Mouse (Mus musculus) intestine, postnatal 0 days (tissue): ENCODE measurements around the gene Esrra. TPM values are rescaled to one million over a fixed set of nuclear protein-coding genes. Genes with fewer than 3 reads are reported as not detected.

ENCODE experiments used
- ATAC-seq: fragments of 200-750 bp; cut with Nextera tagmentation; 2 replicates; pipeline ENCODE4 v1.8.0; 2017; ENCODE audit warnings: mild to moderate bottlenecking, moderate TSS enrichment, moderate library complexity
- H3K27ac ChIP-seq: fragments of 300-500 bp; sonication (generic); 2 replicates; pipeline ENCODE4 v1.5.1; 2014; ENCODE audit warnings: mild to moderate bottlenecking, low read depth, low read length, moderate library complexity
- H3K27me3 ChIP-seq: fragments of 300-500 bp; sonication (generic); replicated peaks from 2 replicates; pipeline ENCODE4 v1.6.1; 2014; ENCODE audit warnings: low read length, mixed read lengths; ENCODE audit not compliant: control insufficient read depth, insufficient read depth
- H3K36me3 ChIP-seq: fragments of 300-500 bp; sonication (generic); 2 replicates; pipeline ENCODE4 v1.6.1; 2014; ENCODE audit warnings: mild to moderate bottlenecking, moderate library complexity; ENCODE audit not compliant: control insufficient read depth, insufficient read depth
- H3K4me1 ChIP-seq: fragments of 300-500 bp; sonication (generic); replicated peaks from 2 replicates; pipeline ENCODE4 v1.6.1; 2014; ENCODE audit warnings: antibody characterized with exemption, low read length, mixed read lengths; ENCODE audit not compliant: control insufficient read depth, insufficient read depth
- H3K4me2 ChIP-seq: fragments of 300-500 bp; sonication (generic); replicated peaks from 2 replicates; pipeline ENCODE4 v1.6.1; 2014; ENCODE audit warnings: low read depth, mild to moderate bottlenecking, moderate library complexity
- H3K4me3 ChIP-seq: fragments of 300-500 bp; sonication (generic); 2 replicates; pipeline ENCODE4 v1.5.1; 2014; ENCODE audit warnings: low read depth, low read length
- H3K9ac ChIP-seq: fragments of 300-500 bp; sonication (generic); 2 replicates; pipeline ENCODE4 v1.6.1; 2014; ENCODE audit warnings: mild to moderate bottlenecking, low read depth, low read length
- H3K9me3 ChIP-seq: fragments of 300-500 bp; sonication (generic); 2 replicates; pipeline ENCODE4 v1.6.1; 2016; ENCODE audit warnings: mixed run types; ENCODE audit not compliant: control insufficient read depth
- CTCF ChIP-seq: sonication (generic); IDR thresholded peaks from 2 replicates; pipeline ENCODE4 v1.5.1; 2016; ENCODE audit warnings: low read depth, mild to moderate bottlenecking, control low read depth, antibody characterized with exemption, moderate library complexity
- WGBS: fragments of 180-500 bp; shearing (Covaris S2); extraction: QIAGEN DNeasy Blood & Tissue Kit; methylation state at CpG from one replicate; pipeline ENCODE4 v1.1.7; 2014; 5-methylcytosine and 5-hydroxymethylcytosine counted together
- polyA plus RNA-seq: library from polyadenylated mRNA; unstranded; fragments of >200 nt; fragmentation: Nextera tagmentation; extraction: Ambion mirVana; gene quantifications from 2 replicates; pipeline ENCODE4 v1.2.1, GENCODE M21; 2015

The Esrra gene
- polyA plus RNA-seq, 1 experiment from 2014 or later: 63.6 TPM

GRCm38 (mm10) chr19:6950613-6951153, 29.1 kb upstream of the Esrra start:
- under 1% methylated on average over 28 of the region's 28 CpGs for WGBS
- Histone ChIP-seq H3K27me3 (no peaks in the 10 kb centered on the region), H3K36me3 (peaks cover 29% of the 10 kb centered on the region), H3K9me3 (no peaks in the 10 kb centered on the region), H3K9ac (peak overlapping the region; percentile 63), H3K4me2 (peak overlapping the region; percentile 77), H3K4me1 (peaks cover 6% of the 10 kb centered on the region; the same call in 1 of the 2 replicates), H3K4me3 (peak overlapping the region; percentile 56), H3K27ac (peak overlapping the region; percentile 92)
- TF ChIP-seq CTCF: no peak
- peak; percentile 2; the same call in 1 of the 2 replicates for ATAC-seq

- no peaks in the 10 kb centered on the region for H3K9me3 ChIP-seq
- H3K4me1 ChIP-seq: peaks cover 6% of the 10 kb centered on the region; the same call in 1 of the 2 replicates
- WGBS: 41% methylated on average over 5 of the region's 5 CpGs
- H3K36me3 ChIP-seq: peaks cover 22% of the 10 kb centered on the region
- 0 out of 2 replicates have a peak overlapping the region, but pooled peaks have one; percentile 63 for H3K9ac ChIP-seq
- no peaks in the 10 kb centered on the region for H3K27me3 ChIP-seq
- H3K27ac ChIP-seq: 0 out of 2 replicates have a peak overlapping the region, but pooled peaks have one; percentile 11
- no peak for TF ChIP-seq CTCF
- no peak for ATAC-seq
- peak overlapping the region; percentile 77 for H3K4me2 ChIP-seq
- H3K4me3 ChIP-seq: no peak overlapping the region; the same call in 1 of the 2 replicates
These were observed 28.3 kb upstream of the Esrra start for GRCm38 (mm10) chr19:6949951-6950350.

GRCm38 (mm10) chr19:6949532-6949931, 27.9 kb upstream of the Esrra start:
- Histone ChIP-seq H3K4me1 (peaks cover 6% of the 10 kb centered on the region; the same call in 1 of the 2 replicates), H3K9ac (no peak overlapping the region)
- 57% methylated on average over 5 of the region's 5 CpGs for WGBS

GRCm38 (mm10) chr19:6948186-6948585, 26.6 kb upstream of the Esrra start:
- TF ChIP-seq CTCF: no peak
- Histone ChIP-seq H3K27me3 (no peaks in the 10 kb centered on the region), H3K36me3 (peaks cover 7% of the 10 kb centered on the region), H3K4me3 (no peak overlapping the region), H3K27ac (no peak overlapping the region), H3K9ac (no peak overlapping the region), H3K4me2 (no peak overlapping the region), H3K9me3 (no peaks in the 10 kb centered on the region), H3K4me1 (peaks cover 5% of the 10 kb centered on the region; the same call in 1 of the 2 replicates)
- no peak for ATAC-seq
- 78% methylated on average over 4 of the region's 4 CpGs for WGBS

More at GRCm38 (mm10) chr19:6949532-6949931, 27.9 kb upstream of the Esrra start:
- H3K4me2 ChIP-seq: peak overlapping the region; percentile 27; the same call in 1 of the 2 replicates
- H3K36me3 ChIP-seq: peaks cover 21% of the 10 kb centered on the region
- no peak for TF ChIP-seq CTCF
- H3K27ac ChIP-seq: 0 out of 2 replicates have a peak overlapping the region, but pooled peaks have one; percentile 11
- H3K4me3 ChIP-seq: no peak overlapping the region
- no peaks in the 10 kb centered on the region for H3K9me3 ChIP-seq
- peak; percentile 20; the same call in 1 of the 2 replicates for ATAC-seq
- H3K27me3 ChIP-seq: no peaks in the 10 kb centered on the region

GRCm38 (mm10) chr19:6947742-6948141, 26.1 kb upstream of the Esrra start:
- Histone ChIP-seq H3K27me3 (no peaks in the 10 kb centered on the region), H3K36me3 (0 out of 2 replicates have a peak, but pooled peaks cover 3% of the 10 kb centered on the region), H3K4me1 (peaks cover under 1% of the 10 kb centered on the region; the same call in 1 of the 2 replicates), H3K9ac (no peak overlapping the region), H3K4me3 (no peak overlapping the region), H3K27ac (no peak overlapping the region), H3K4me2 (no peak overlapping the region), H3K9me3 (no peaks in the 10 kb centered on the region)
- ATAC-seq: no peak
- WGBS: 45% methylated on average over 4 of the region's 4 CpGs
- TF ChIP-seq CTCF: no peak

GRCm38 (mm10) chr19:6943709-6944108, 22.1 kb upstream of the Esrra start:
- Histone ChIP-seq H3K27me3 (no peaks in the 10 kb centered on the region), H3K9me3 (no peaks in the 10 kb centered on the region), H3K27ac (no peak overlapping the region), H3K4me3 (no peak overlapping the region), H3K4me2 (no peak overlapping the region), H3K36me3 (peaks cover 3% of the 10 kb centered on the region; the same call in 1 of the 2 replicates), H3K9ac (no peak overlapping the region), H3K4me1 (no peaks in the 10 kb centered on the region)
- WGBS: 90% methylated on average over 6 of the region's 6 CpGs
- TF ChIP-seq CTCF: no peak
- no peak for ATAC-seq
